Mouse (Mus musculus): ENCODE results near the gene Tacc3.

Tacc3 gene

DNA sequence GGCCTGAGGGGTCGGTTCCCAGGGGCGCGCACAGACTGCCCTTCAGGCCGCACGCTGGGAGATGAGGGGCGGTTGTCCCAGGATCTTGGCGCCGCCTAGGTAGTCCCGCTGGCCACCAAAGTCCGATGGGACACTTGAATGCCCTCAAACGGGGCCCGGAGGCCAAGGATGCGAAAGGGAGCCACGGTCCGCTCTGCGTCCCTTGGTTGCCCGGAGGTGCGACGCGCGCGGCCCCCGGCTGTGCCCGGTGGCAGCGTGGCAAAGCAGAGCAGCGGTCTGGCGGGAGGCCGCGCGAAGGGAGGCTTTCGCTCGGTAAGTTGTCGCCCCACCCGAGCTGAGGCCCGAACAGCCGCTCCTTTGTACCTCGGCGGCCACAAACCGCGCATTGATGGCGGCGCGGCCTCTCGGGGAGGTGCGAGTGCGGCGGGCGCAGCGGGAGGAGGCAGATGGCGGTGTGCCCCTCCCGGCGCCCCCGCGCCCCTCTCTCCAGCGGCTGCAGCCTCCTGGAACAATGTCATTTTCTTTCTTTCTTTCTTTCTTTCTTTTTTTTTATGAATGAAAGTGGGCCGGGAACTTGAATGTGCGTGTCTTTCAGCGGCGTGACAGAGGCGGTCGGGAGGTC, 65.2 kb downstream of the Tacc3 start:
- peak; percentile 40 for DNase-seq

DNA sequence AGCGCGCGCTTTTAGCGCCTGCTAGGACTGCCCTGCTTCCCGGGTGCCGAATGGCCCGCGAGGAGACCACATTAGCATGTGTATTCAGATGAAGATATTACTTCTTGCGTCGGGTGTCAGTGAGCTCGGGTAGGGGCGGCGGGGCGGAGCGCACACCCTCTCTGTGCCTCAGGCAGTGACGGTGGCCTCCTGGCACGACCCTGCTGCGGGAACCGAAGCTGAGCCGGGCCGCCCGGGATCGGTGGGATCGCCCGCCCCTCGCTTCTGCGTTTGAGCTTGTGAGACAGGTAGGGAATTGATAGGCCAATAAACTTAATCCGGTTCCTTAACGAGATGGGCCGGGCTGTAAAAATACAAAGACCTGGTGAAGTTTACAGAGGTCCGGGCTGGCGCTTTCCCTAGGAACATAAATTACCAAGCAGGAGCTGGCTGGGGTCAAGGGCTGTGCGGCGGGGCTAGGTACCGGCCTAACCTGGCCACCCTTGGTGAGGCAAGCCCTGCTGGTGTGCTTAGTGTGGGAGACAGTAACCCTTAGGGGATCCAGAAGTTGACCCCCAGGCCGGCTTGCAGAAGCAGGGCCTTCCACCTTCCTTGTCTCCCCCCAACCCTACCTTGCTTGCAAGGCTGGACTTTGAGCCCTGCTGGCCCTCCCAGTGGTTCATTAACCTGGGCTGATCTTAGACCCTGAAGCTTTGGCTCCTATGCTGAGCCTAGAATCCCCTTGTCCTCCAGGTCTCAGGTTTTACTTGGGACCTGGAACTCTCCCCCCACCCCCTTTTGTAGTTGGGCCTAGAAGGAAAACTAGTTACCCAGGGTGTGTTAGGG, 65.9 kb downstream of the Tacc3 start:
- peak; percentile 81 for DNase-seq

DNA sequence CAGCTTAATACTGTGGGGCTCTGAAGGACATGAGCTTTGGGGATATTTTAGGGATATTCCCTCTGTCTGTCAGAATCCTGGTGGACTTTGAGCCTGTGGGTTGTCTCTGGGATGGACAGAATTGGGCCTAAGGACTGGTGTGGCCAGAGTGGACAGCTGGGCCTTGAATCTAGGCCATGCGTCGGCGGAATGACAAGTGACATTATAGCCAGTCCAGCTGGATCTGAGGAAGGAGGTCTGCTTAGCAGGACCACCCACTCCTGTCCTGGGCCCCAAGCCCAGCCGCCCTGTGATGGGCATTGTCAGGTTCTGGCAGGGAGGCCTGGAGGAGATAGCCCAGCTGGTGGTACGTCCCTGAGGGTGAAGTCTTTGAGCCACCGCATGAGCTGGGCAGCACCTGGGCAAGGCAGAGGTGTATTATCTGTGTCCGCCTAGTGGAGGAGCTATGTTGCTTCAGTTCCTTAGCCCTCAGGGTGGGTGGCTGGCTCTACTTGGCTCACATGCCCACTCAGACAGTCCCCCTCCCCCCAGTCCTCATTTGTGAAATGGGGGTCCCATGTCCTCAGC, 68.2 kb downstream of the Tacc3 start:
- peak; percentile 14 for DNase-seq

DNA sequence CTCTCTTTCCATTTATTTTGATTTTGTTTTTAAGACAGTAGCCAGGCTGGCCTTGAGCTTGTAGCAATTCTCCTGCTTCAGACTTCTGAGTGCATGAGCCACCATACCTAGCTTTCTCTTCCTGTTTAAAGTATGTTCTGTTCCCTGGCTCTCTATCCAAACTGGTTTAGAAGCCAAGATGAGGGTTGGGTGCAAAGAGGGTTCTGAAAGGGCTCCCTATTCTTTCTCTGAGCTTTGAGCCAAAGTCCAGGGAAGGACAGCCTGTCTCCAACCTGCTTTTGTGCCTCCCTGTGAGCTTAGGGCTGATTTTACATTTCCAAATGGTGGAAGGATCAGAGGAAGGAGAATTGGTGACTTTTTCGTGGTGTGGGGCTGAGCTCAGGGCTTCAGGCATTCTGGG, 69.0 kb downstream of the Tacc3 start:
- no peak for DNase-seq
